In genomic region chr17:34165033-34165730, GRCm38 (mm10) we compare ENCODE assay signal across 12 mouse cellular contexts. TPM values are rescaled to one million over a fixed set of nuclear protein-coding genes. Genes with fewer than 3 reads are reported as not detected.
DNase-seq lines count a peak whose midpoint lies in the region; ATAC-seq and TF ChIP-seq lines count a peak whose summit lies in the region.
"Had no signal": no experiment of that assay in that cellular context is flagged by ENCODE, and none has a peak within 500 bp of the region (broad histone marks: within the 10 kb centered on the region; RNA-seq: fewer than 3 reads in every experiment).

No protein-coding gene starts in this region.

- TF ChIP-seq CTCF in layer of hippocampus, adult 2 months (conservative IDR thresholded peaks at IDR 0.05), result peak; percentile 59

- no peak overlapping the region for H3K4me3 ChIP-seq in layer of hippocampus, adult 2 months
- H3K4me3 ChIP-seq: embryonic facial prominence, embryonic 10.5 days; forebrain, embryonic 13.5 days; heart, embryonic 13.5 days; myocyte had no signal

- no peak overlapping the region for H3K27ac ChIP-seq in layer of hippocampus, adult 2 months
- H3K27ac ChIP-seq: embryonic facial prominence, embryonic 10.5 days; forebrain, embryonic 13.5 days; heart, embryonic 13.5 days had no signal

- peak; percentile 43; the same call in 1 of the 2 replicates for ATAC-seq in megakaryocyte-erythroid progenitor cell, adult 5-6 weeks (replicated peaks; ENCODE audit: low FRiP score, low TSS enrichment, poor library complexity, severe bottlenecking)
- ATAC-seq: forebrain, embryonic 13.5 days had no signal

- DNase-seq in layer of hippocampus, adult 2 months (ENCODE audit: low spot score in 2 of 2), result no peak
- DNase-seq in layer of hippocampus, adult 18-20 months (ENCODE audit: low spot score in 2 of 2), result no peak
- peak; percentile 68 for DNase-seq in CD4-positive, CD25-positive, alpha-beta regulatory T cell, adult 2 months (ENCODE audit: low read depth, low spot score)
- DNase-seq in T-cell, adult 2 months (ENCODE audit: low spot score), result peak; percentile 40
- no peak for DNase-seq in gastrocnemius, postnatal 25 days
- no peak for DNase-seq in urinary bladder, postnatal 36 days (ENCODE audit: low spot score in 2 of 2)
- DNase-seq in layer of hippocampus, adult 11-12 months (ENCODE audit: low spot score), result no peak

RNA-seq across cellular contexts. Expression of gene H2-DMb1, which starts 12.3 kb away (rescaled TPM):
- 1 to 10 TPM; 1.8 to 2.5 TPM for total RNA-seq in layer of hippocampus, adult 2 months (2021)
- 1 to 10 TPM; 3.2 to 3.8 TPM for total RNA-seq in layer of hippocampus, adult 18-20 months (2021)
- 3.8 and 9.1 TPM in 2 replicates for total RNA-seq in megakaryocyte-erythroid progenitor cell, adult 5-6 weeks (2014; fragmentation: Nextera tagmentation)
- total RNA-seq in megakaryocyte-erythroid progenitor cell, adult 5-6 weeks (2017), result 10.1 and 22.9 TPM in 2 replicates
- 1 to 10 TPM in 1 of 2 experiments, under 1 TPM in 1; 0.43 to 1.2 TPM for total RNA-seq in gastrocnemius, postnatal 25 days (2021)

RNA-seq across cellular contexts. Expression of gene H2-DMb2, which starts 22.1 kb away (rescaled TPM):
- total RNA-seq in layer of hippocampus, adult 2 months (2021), result under 1 TPM; 0.77 to 0.96 TPM
- 1 to 10 TPM; 1.3 to 1.6 TPM for total RNA-seq in layer of hippocampus, adult 18-20 months (2021)
- 0.81 and 2.9 TPM in 2 replicates for total RNA-seq in megakaryocyte-erythroid progenitor cell, adult 5-6 weeks (2014; fragmentation: Nextera tagmentation)
- total RNA-seq in megakaryocyte-erythroid progenitor cell, adult 5-6 weeks (2017), result not detected in 2 replicates
- under 1 TPM; 0.28 to 0.67 TPM for total RNA-seq in gastrocnemius, postnatal 25 days (2021)

RNA-seq across cellular contexts. Expression of gene Tap1, which starts 22.2 kb away (rescaled TPM):
- 1 to 10 TPM; 3.3 to 3.4 TPM for total RNA-seq in layer of hippocampus, adult 2 months (2021)
- 1 to 10 TPM; 3.6 to 3.9 TPM for total RNA-seq in layer of hippocampus, adult 18-20 months (2021)
- total RNA-seq in megakaryocyte-erythroid progenitor cell, adult 5-6 weeks (2014; fragmentation: Nextera tagmentation), result 43.7 and 55.5 TPM in 2 replicates
- 58.0 and 76.1 TPM in 2 replicates for total RNA-seq in megakaryocyte-erythroid progenitor cell, adult 5-6 weeks (2017)
- total RNA-seq in gastrocnemius, postnatal 25 days (2021), result 1 to 10 TPM; 1.4 to 1.5 TPM

RNA-seq across cellular contexts. Expression of gene Psmb9, which starts 22.4 kb away (rescaled TPM):
- total RNA-seq in layer of hippocampus, adult 2 months (2021), result 1 to 10 TPM; 2.1 to 3.6 TPM
- 1 to 10 TPM; 2.1 to 3.7 TPM for total RNA-seq in layer of hippocampus, adult 18-20 months (2021)
- 55.1 and 57.5 TPM in 2 replicates for total RNA-seq in megakaryocyte-erythroid progenitor cell, adult 5-6 weeks (2014; fragmentation: Nextera tagmentation)
- total RNA-seq in megakaryocyte-erythroid progenitor cell, adult 5-6 weeks (2017), result 56.2 and 95.8 TPM in 2 replicates
- total RNA-seq in gastrocnemius, postnatal 25 days (2021), result 1 to 10 TPM; 1.3 to 3.1 TPM

RNA-seq across cellular contexts. Expression of gene Psmb8, which starts 32.3 kb away (rescaled TPM):
- 1 to 10 TPM; 2.7 TPM for total RNA-seq in layer of hippocampus, adult 2 months (2021)
- total RNA-seq in layer of hippocampus, adult 18-20 months (2021), result 1 to 10 TPM; 4.1 to 5.8 TPM
- total RNA-seq in megakaryocyte-erythroid progenitor cell, adult 5-6 weeks (2014; fragmentation: Nextera tagmentation), result 50.4 and 71.2 TPM in 2 replicates
- 103 and 243 TPM in 2 replicates for total RNA-seq in megakaryocyte-erythroid progenitor cell, adult 5-6 weeks (2017)
- 1 to 10 TPM; 2.9 to 4.8 TPM for total RNA-seq in gastrocnemius, postnatal 25 days (2021)

Comparison
In these comparisons a context has a peak if more than half of its experiments do, and no peak if none do; other contexts are left out.
1. DNase-seq: peak in CD4-positive, CD25-positive, alpha-beta regulatory T cell, adult 2 months (single experiment) and T-cell, adult 2 months (single experiment); none in layer of hippocampus, adult 2 months (0 of 2), layer of hippocampus, adult 18-20 months (0 of 2), gastrocnemius, postnatal 25 days (single experiment), urinary bladder, postnatal 36 days (0 of 2) and layer of hippocampus, adult 11-12 months (single experiment).
2. RNA of gene Tap1, which starts 22.2 kb away (total RNA-seq): 43.7 to 76.1 TPM in megakaryocyte-erythroid progenitor cell, adult 5-6 weeks; 3.6 to 3.9 TPM in layer of hippocampus, adult 18-20 months, 3.3 to 3.4 TPM in layer of hippocampus, adult 2 months and 1.4 to 1.5 TPM in gastrocnemius, postnatal 25 days; every median in the first group is over 4 times any median in the second.